Mouse (Mus musculus) v-Abl transformed pro-B cells (cell line): ENCODE data around the gene Il13.

ENCODE experiments used
- in situ Hi-C, 2 experiments: fragments of 400-800 bp; cut with MboI; formaldehyde crosslinking; loops; one replicate each; pipeline ENCODE4 v1.15.1; 2025; ENCODE audit not compliant: unreplicated experiment in 2 of 2

The Il13 gene

GRCm38 (mm10) chr11:53634556-53634955 is at the start of gene Il13:
Gene Il13 (minus strand): TSS chr11:53634702.
- in situ Hi-C loops = no loop called here

GRCm38 (mm10) chr11:53682994-53683530 is 48.6 kb upstream of the Il13 start:
- in situ Hi-C loops = loop anchor here in 1 of 2 experiments (25.0 kb wide), 2 partner anchors 396 to 1971 kb away; no protein-coding TSS in a partner anchor

GRCm38 (mm10) chr11:53682170-53682569 is 47.7 kb upstream of the Il13 start:
- in situ Hi-C loops = loop anchor here in 1 of 2 experiments (25.0 kb wide), 2 partner anchors 395 to 1970 kb away; no protein-coding TSS in a partner anchor

GRCm38 (mm10) chr11:53681686-53682085 is 47.2 kb upstream of the Il13 start:
- in situ Hi-C loops = loop anchor here in 1 of 2 experiments (25.0 kb wide), 2 partner anchors 394 to 1969 kb away; no protein-coding TSS in a partner anchor

- in situ Hi-C loops = loop anchor here in 1 of 2 experiments (25.0 kb wide), 2 partner anchors 393 to 1968 kb away; no protein-coding TSS in a partner anchor
These were observed 45.6 kb upstream of the Il13 start for GRCm38 (mm10) chr11:53680141-53680540.

GRCm38 (mm10) chr11:53671414-53671813 is 36.9 kb upstream of the Il13 start:
- in situ Hi-C loops = loop anchor here in 1 of 2 experiments (25.0 kb wide), 1 partner anchor 409 kb away; no protein-coding TSS in a partner anchor

- in situ Hi-C loops = loop anchor here in 1 of 2 experiments (25.0 kb wide), 1 partner anchor 402 kb away; no protein-coding TSS in a partner anchor
These were observed 29.6 kb upstream of the Il13 start for GRCm38 (mm10) chr11:53664091-53664490.

GRCm38 (mm10) chr11:53662794-53663674 is 28.5 kb upstream of the Il13 start:
- in situ Hi-C loops = loop anchor here in 1 of 2 experiments (25.0 kb wide), 1 partner anchor 401 kb away; no protein-coding TSS in a partner anchor

- in situ Hi-C loops = loop anchor here in 1 of 2 experiments (25.0 kb wide), 1 partner anchor 396 kb away; no protein-coding TSS in a partner anchor
These were observed 23.3 kb upstream of the Il13 start for GRCm38 (mm10) chr11:53657828-53658227.

GRCm38 (mm10) chr11:53657381-53657780 is 22.9 kb upstream of the Il13 start:
- in situ Hi-C loops = loop anchor here in 1 of 2 experiments (25.0 kb wide), 1 partner anchor 395 kb away; no protein-coding TSS in a partner anchor

- in situ Hi-C loops = loop anchor here in 1 of 2 experiments (25.0 kb wide), 1 partner anchor 394 kb away; no protein-coding TSS in a partner anchor
These were observed 22.2 kb upstream of the Il13 start for GRCm38 (mm10) chr11:53656558-53657202.

- in situ Hi-C loops = loop anchor here in 1 of 2 experiments (25.0 kb wide), 1 partner anchor 393 kb away; no protein-coding TSS in a partner anchor
These were observed 20.5 kb upstream of the Il13 start for GRCm38 (mm10) chr11:53655043-53655442.

- in situ Hi-C loops = loop anchor here in 1 of 2 experiments (25.0 kb wide), 1 partner anchor 390 kb away; no protein-coding TSS in a partner anchor
These were observed 17.9 kb upstream of the Il13 start for GRCm38 (mm10) chr11:53652427-53652826.

GRCm38 (mm10) chr11:53651441-53651840 is 16.9 kb upstream of the Il13 start:
- in situ Hi-C loops = loop anchor here in 1 of 2 experiments (25.0 kb wide), 1 partner anchor 389 kb away; no protein-coding TSS in a partner anchor

GRCm38 (mm10) chr11:53644017-53644416 is 9.5 kb upstream of the Il13 start:
- in situ Hi-C loops = no loop called here

- in situ Hi-C loops = no loop called here
These were observed 8.3 kb upstream of the Il13 start for GRCm38 (mm10) chr11:53642744-53643279.

- in situ Hi-C loops = no loop called here
These were observed 3.3 kb upstream of the Il13 start for GRCm38 (mm10) chr11:53637803-53638260.

GRCm38 (mm10) chr11:53637046-53637802 is 2.7 kb upstream of the Il13 start:
- in situ Hi-C loops = no loop called here

GRCm38 (mm10) chr11:53636183-53636646 is 1.7 kb upstream of the Il13 start:
- in situ Hi-C loops = no loop called here
